Comparison of ENCODE assay signal across 9 mouse cellular contexts in the genomic region with DNA sequence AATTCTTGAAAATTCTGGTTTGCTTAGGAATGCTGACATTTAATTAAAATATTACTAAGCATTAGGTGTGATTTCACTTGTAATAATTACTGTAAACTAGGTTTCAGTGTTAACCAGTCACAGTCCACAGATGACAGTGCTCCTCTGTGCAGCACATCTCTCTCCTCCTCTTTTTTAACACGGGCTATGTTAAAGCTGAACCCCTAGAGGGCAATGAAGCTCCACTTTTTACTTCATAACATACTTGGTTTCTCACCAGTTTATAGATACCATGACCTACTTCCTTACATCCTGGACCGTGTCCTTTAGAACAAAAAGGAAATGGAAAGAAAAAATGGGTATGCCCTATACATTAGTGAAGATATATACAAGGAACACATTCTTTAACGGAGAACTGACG. TPM values are rescaled to one million over a fixed set of nuclear protein-coding genes. Genes with fewer than 3 reads are reported as not detected.
A peak's percentile ranks its signal among the peaks of the same experiment; 100 is the strongest.
DNase-seq lines count a peak whose midpoint lies in the region; ATAC-seq lines count a peak whose summit lies in the region.
"Had no signal": no experiment of that assay in that cellular context is flagged by ENCODE, and none has a peak within 500 bp of the region (broad histone marks: within the 10 kb centered on the region; RNA-seq: fewer than 3 reads in every experiment).

No protein-coding gene starts in this region.

- H3K27ac ChIP-seq in embryonic facial prominence, embryonic 11.5 days (replicated peaks; ENCODE audit: low read depth, low read length), result no peak overlapping the region
- no peak overlapping the region for H3K27ac ChIP-seq in embryonic facial prominence, embryonic 10.5 days (replicated peaks)
- no peak overlapping the region for H3K27ac ChIP-seq in lung, embryonic 16.5 days (ENCODE audit: low read length)
- H3K27ac ChIP-seq in forebrain, embryonic 12.5 days, result no peak overlapping the region
- no peak overlapping the region for H3K27ac ChIP-seq in midbrain, embryonic 16.5 days (ENCODE audit: low read length)

- 69% methylated on average over 4 of the region's 4 CpGs for WGBS in embryonic facial prominence, embryonic 11.5 days
- WGBS in embryonic facial prominence, embryonic 10.5 days, result 68% methylated on average over 4 of the region's 4 CpGs
- WGBS in lung, embryonic 16.5 days, result 39% methylated on average over 4 of the region's 4 CpGs
- 63% methylated on average over 4 of the region's 4 CpGs for WGBS in forebrain, embryonic 12.5 days
- WGBS in midbrain, embryonic 16.5 days, result 55% methylated on average over 4 of the region's 4 CpGs

- H3K4me2 ChIP-seq in embryonic facial prominence, embryonic 11.5 days (ENCODE audit: low read depth, low read length), result no peak overlapping the region
- no peak overlapping the region for H3K4me2 ChIP-seq in lung, embryonic 16.5 days (ENCODE audit: low read depth, low read length)
- no peak overlapping the region for H3K4me2 ChIP-seq in forebrain, embryonic 12.5 days
- no peak overlapping the region for H3K4me2 ChIP-seq in midbrain, embryonic 16.5 days (ENCODE audit: low read length)

- DNase-seq in embryonic facial prominence, embryonic 11.5 days (ENCODE audit: low spot score), result peak; percentile 38
- no peak for DNase-seq in embryonic facial prominence, embryonic 10.5 days (ENCODE audit: low spot score)
- DNase-seq in lung, postnatal 25 days (ENCODE audit: low spot score), result no peak
- DNase-seq in layer of hippocampus, postnatal 36 days, result no peak
- DNase-seq in adrenal gland, postnatal 36 days, result no peak

- no peaks in the 10 kb centered on the region for H3K4me1 ChIP-seq in embryonic facial prominence, embryonic 11.5 days (ENCODE audit: control insufficient read depth, insufficient read depth, low read length)
- 0 out of 2 replicates have a peak, but pooled peaks cover 5% of the 10 kb centered on the region for H3K4me1 ChIP-seq in embryonic facial prominence, embryonic 10.5 days
- no peaks in the 10 kb centered on the region for H3K4me1 ChIP-seq in lung, embryonic 16.5 days (replicated peaks; ENCODE audit: control insufficient read depth, insufficient read depth, low read length)
- peaks cover 5% of the 10 kb centered on the region; the same call in 1 of the 2 replicates for H3K4me1 ChIP-seq in forebrain, embryonic 12.5 days
- H3K4me1 ChIP-seq in midbrain, embryonic 16.5 days (ENCODE audit: control insufficient read depth, insufficient read depth, low read length), result peaks cover 3% of the 10 kb centered on the region; the same call in 1 of the 2 replicates

- H3K4me3 ChIP-seq in embryonic facial prominence, embryonic 11.5 days (ENCODE audit: low read depth, low read length), result no peak overlapping the region
- H3K4me3 ChIP-seq in embryonic facial prominence, embryonic 10.5 days, result no peak overlapping the region
- H3K4me3 ChIP-seq in lung, embryonic 16.5 days (ENCODE audit: low read length), result no peak overlapping the region
- no peak overlapping the region for H3K4me3 ChIP-seq in forebrain, embryonic 12.5 days (replicated peaks)
- H3K4me3 ChIP-seq in midbrain, embryonic 16.5 days (ENCODE audit: low read depth, low read length), result no peak overlapping the region
- H3K4me3 ChIP-seq: megakaryocyte, embryonic 14.5 days had no signal

- no peaks in the 10 kb centered on the region for H3K9me3 ChIP-seq in embryonic facial prominence, embryonic 11.5 days (replicated peaks; ENCODE audit: control insufficient read depth, low read length)
- H3K9me3 ChIP-seq in embryonic facial prominence, embryonic 10.5 days, result no peaks in the 10 kb centered on the region
- H3K9me3 ChIP-seq in lung, embryonic 16.5 days (ENCODE audit: control insufficient read depth, low read length), result no peaks in the 10 kb centered on the region
- H3K9me3 ChIP-seq in forebrain, embryonic 12.5 days, result no peaks in the 10 kb centered on the region
- H3K9me3 ChIP-seq in midbrain, embryonic 16.5 days (replicated peaks; ENCODE audit: control insufficient read depth, low read length, poor library complexity, severe bottlenecking), result no peaks in the 10 kb centered on the region
- H3K9me3 ChIP-seq: megakaryocyte, embryonic 14.5 days had no signal

- H3K9ac ChIP-seq in embryonic facial prominence, embryonic 11.5 days (replicated peaks; ENCODE audit: low read length), result no peak overlapping the region
- no peak overlapping the region for H3K9ac ChIP-seq in lung, embryonic 16.5 days (ENCODE audit: low read length)
- H3K9ac ChIP-seq in forebrain, embryonic 12.5 days, result no peak overlapping the region
- H3K9ac ChIP-seq in midbrain, embryonic 16.5 days (ENCODE audit: low read depth, low read length), result no peak overlapping the region

- H3K36me3 ChIP-seq in embryonic facial prominence, embryonic 11.5 days (replicated peaks; ENCODE audit: control insufficient read depth, insufficient read depth, low read depth, low read length), result no peaks in the 10 kb centered on the region
- no peaks in the 10 kb centered on the region for H3K36me3 ChIP-seq in embryonic facial prominence, embryonic 10.5 days (replicated peaks)
- no peaks in the 10 kb centered on the region for H3K36me3 ChIP-seq in lung, embryonic 16.5 days (ENCODE audit: control insufficient read depth, insufficient read depth, low read length)
- H3K36me3 ChIP-seq in forebrain, embryonic 12.5 days (replicated peaks), result no peaks in the 10 kb centered on the region
- no peaks in the 10 kb centered on the region for H3K36me3 ChIP-seq in midbrain, embryonic 16.5 days (ENCODE audit: control insufficient read depth, insufficient read depth, low read length)

- no peaks in the 10 kb centered on the region for H3K27me3 ChIP-seq in embryonic facial prominence, embryonic 11.5 days (ENCODE audit: control insufficient read depth, insufficient read depth, low read length)
- no peaks in the 10 kb centered on the region for H3K27me3 ChIP-seq in embryonic facial prominence, embryonic 10.5 days (replicated peaks; ENCODE audit: low read depth, poor library complexity, severe bottlenecking)
- H3K27me3 ChIP-seq in lung, embryonic 16.5 days (ENCODE audit: control insufficient read depth, insufficient read depth, low read depth, low read length), result no peaks in the 10 kb centered on the region
- no peaks in the 10 kb centered on the region for H3K27me3 ChIP-seq in forebrain, embryonic 12.5 days
- H3K27me3 ChIP-seq in midbrain, embryonic 16.5 days (ENCODE audit: control insufficient read depth, insufficient read depth, low read depth, low read length), result no peaks in the 10 kb centered on the region
- H3K27me3 ChIP-seq: megakaryocyte, embryonic 14.5 days had no signal

- 0 out of 2 replicates have a peak, but pooled peaks have one; percentile 44 for ATAC-seq in embryonic facial prominence, embryonic 11.5 days (replicated peaks; ENCODE audit: insufficient number of reproducible peaks, low FRiP score, low TSS enrichment, low read depth)
- 0 out of 2 replicates have a peak, but pooled peaks have one; percentile 41 for ATAC-seq in lung, embryonic 16.5 days (ENCODE audit: low read depth)
- ATAC-seq in forebrain, embryonic 12.5 days (ENCODE audit: low FRiP score), result peak; percentile 57; the same call in 1 of the 2 replicates
- 0 out of 2 replicates have a peak, but pooled peaks have one; percentile 60 for ATAC-seq in midbrain, embryonic 16.5 days

RNA-seq across cellular contexts. Expression of gene Cmc1, which starts 50.6 kb away (rescaled TPM):
- 39.3 and 46.7 TPM in 2 replicates for polyA plus RNA-seq in embryonic facial prominence, embryonic 11.5 days (2014; fragmentation: Nextera tagmentation; extraction: Ambion mirVana)
- polyA plus RNA-seq in embryonic facial prominence, embryonic 10.5 days (2016; fragmentation: Nextera tagmentation; extraction: Ambion mirVana), result 30.9 and 31.7 TPM in 2 replicates
- polyA plus RNA-seq in lung, embryonic 16.5 days (2015; fragmentation: Nextera tagmentation; extraction: Ambion mirVana), result 42.5 and 43.0 TPM in 2 replicates
- 42.8 and 44.2 TPM in 2 replicates for polyA plus RNA-seq in forebrain, embryonic 12.5 days (2016; fragmentation: Nextera tagmentation; extraction: Ambion mirVana)
- polyA plus RNA-seq in midbrain, embryonic 16.5 days (2015; fragmentation: Nextera tagmentation; extraction: Ambion mirVana), result 30.5 and 34.8 TPM in 2 replicates
- 10 to 100 TPM; 12.0 to 13.0 TPM for total RNA-seq in layer of hippocampus, postnatal 36 days (2021)
- total RNA-seq in adrenal gland, postnatal 36 days (2021), result 10 to 100 TPM; 27.6 to 44.2 TPM

RNA-seq across cellular contexts. Expression of gene Azi2, which starts 59.1 kb away (rescaled TPM):
- polyA plus RNA-seq in embryonic facial prominence, embryonic 11.5 days (2014; fragmentation: Nextera tagmentation; extraction: Ambion mirVana), result 71.6 and 80.7 TPM in 2 replicates
- polyA plus RNA-seq in embryonic facial prominence, embryonic 10.5 days (2016; fragmentation: Nextera tagmentation; extraction: Ambion mirVana), result 56.9 and 58.2 TPM in 2 replicates
- polyA plus RNA-seq in lung, embryonic 16.5 days (2015; fragmentation: Nextera tagmentation; extraction: Ambion mirVana), result 73.5 and 75.4 TPM in 2 replicates
- polyA plus RNA-seq in forebrain, embryonic 12.5 days (2016; fragmentation: Nextera tagmentation; extraction: Ambion mirVana), result 81.6 and 81.7 TPM in 2 replicates
- 72.7 and 75.2 TPM in 2 replicates for polyA plus RNA-seq in midbrain, embryonic 16.5 days (2015; fragmentation: Nextera tagmentation; extraction: Ambion mirVana)
- total RNA-seq in layer of hippocampus, postnatal 36 days (2021), result 10 to 100 TPM; 82.5 to 88.3 TPM
- 10 to 100 TPM; 68.7 to 78.7 TPM for total RNA-seq in adrenal gland, postnatal 36 days (2021)
